Mouse (Mus musculus) thymus, postnatal 4 days (tissue): ENCODE data around the gene Ddx59.
A peak's percentile ranks its signal among the peaks of the same experiment; 100 is the strongest.

Experiments used
- DNase-seq: peaks from one replicate; pipeline ENCODE4 v3.0.0; 2021

The Ddx59 gene

DNA sequence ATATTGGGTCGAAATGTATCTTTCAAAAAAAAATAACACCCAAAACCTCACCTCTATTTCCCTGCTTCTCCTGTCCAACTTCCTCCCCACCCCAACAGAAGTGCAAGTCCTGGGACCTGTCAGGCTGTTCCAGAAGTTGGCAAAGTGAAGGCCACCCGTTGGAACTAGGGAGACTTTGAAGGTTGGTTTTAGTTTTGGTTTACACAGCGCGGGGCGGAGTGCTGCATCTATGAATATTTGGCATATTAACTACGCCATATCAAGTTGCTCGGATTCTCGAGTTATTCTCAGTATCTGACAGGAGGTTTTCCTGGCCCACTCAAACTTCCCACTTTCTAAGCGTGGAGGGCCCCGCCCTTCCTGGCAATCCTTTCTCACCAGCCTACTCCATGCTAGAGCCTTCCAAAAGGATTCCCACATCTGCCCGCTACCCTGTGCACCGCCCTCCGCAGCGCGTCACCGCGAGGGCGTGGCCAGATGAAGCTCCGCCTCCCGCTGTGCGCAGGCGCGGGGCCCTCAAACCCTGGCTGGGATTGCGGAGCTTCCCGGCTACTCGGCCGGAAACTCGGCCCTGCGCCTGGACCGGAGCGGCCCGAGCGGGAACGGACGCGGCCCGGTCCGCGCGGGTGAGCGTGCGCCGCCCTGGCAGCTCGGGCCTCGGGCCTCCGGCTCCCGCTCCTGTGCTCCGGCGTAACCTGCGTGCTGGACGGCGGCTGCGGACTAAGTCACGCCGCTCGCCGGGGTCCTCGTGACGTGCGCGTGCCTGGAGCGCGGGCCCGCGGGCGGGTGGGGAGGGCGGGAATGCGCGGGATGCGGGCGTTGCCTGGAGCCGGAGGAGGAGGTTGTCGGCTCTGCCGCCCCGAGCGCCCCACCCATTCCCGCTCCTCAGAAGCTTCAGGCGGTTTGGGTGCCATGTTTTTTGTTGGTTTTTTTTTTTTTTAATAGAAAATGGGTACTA lies at the start of gene Ddx59:
Ddx59 (plus strand) TSS at position 474 of the 958 bp plus-strand sequence.
- DNase-seq: peak; percentile 98

GRCm38 (mm10) chr1:136365986-136366385 lies 49.1 kb upstream of the Ddx59 start:
- DNase-seq: no peak

GRCm38 (mm10) chr1:136379261-136379660 lies 35.8 kb upstream of the Ddx59 start:
- DNase-seq: no peak

GRCm38 (mm10) chr1:136380161-136380560 lies 34.9 kb upstream of the Ddx59 start:
- no peak for DNase-seq

- no peak for DNase-seq
Measured at GRCm38 (mm10) chr1:136380606-136381005, 34.5 kb upstream of the Ddx59 start.

DNA sequence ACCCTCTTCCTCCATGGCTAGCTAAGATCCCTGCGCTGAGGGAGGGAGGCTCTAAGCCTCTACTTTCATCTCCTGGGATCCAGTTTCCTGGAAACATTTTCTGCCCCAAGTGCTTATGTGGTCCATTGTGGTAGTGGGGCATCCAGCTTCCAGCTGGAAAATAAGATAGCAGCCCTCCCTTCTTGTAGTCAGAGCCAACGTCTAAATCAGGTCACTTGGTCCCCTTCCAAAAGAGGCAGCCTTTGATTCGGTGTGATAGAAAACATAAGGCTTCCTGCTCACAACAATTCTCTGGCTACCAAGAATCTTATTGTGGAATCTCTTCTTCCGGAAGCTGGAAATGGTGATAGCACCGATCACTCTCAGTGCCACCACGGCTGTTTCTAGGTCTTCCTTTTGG lies 33.9 kb upstream of the Ddx59 start:
- DNase-seq: no peak

- no peak for DNase-seq
Measured at GRCm38 (mm10) chr1:136381583-136381982, 33.5 kb upstream of the Ddx59 start.

GRCm38 (mm10) chr1:136386914-136387313 lies 28.2 kb upstream of the Ddx59 start:
- DNase-seq: no peak

GRCm38 (mm10) chr1:136394506-136394905 lies 20.6 kb upstream of the Ddx59 start:
- peak; percentile 52 for DNase-seq

DNA sequence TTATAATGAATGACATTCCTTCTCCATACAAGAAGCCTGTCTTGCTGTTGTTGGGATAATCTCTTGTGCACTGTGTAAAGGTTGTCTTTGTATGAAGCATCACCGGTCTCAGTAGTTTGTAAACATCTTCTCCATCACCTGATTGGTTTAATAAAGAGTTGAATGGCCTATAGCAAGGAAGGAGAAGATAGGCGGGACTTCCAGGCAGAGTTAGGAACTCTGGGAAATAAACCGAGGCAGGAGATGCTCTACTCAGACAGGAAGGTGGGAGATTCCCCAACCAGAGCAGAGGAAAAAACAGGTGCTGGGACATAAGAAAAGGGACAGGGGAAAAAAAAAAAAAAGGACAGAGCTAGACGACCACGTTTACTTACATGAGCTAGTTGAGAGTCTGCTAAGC lies 20.0 kb upstream of the Ddx59 start:
- no peak for DNase-seq

- no peak for DNase-seq
Measured at GRCm38 (mm10) chr1:136401281-136401680, 13.8 kb upstream of the Ddx59 start.

GRCm38 (mm10) chr1:136409631-136410030 lies 5.4 kb upstream of the Ddx59 start:
- no peak for DNase-seq

GRCm38 (mm10) chr1:136415756-136416126 lies 670 bp downstream of the Ddx59 start:
- no peak for DNase-seq

DNA sequence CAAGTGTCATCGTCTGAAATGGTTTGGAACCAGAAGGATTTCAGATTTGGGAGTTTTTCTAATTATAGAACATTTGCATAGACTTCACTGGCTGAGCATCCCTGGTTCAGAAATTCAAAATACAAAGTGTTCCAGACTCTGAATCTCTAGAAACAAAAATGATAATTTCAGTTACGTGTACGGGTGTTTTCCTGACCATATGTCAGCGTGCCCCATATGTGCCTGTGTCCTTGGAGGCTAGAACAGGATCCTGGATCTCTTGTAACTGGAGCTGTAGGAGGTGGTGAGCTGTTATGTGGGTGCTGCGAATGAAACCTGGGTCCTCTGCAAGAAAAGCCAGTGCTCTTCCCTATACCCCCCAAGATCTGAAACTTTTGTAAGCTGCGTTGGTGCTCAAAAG lies 3.3 kb downstream of the Ddx59 start:
- no peak for DNase-seq

DNA sequence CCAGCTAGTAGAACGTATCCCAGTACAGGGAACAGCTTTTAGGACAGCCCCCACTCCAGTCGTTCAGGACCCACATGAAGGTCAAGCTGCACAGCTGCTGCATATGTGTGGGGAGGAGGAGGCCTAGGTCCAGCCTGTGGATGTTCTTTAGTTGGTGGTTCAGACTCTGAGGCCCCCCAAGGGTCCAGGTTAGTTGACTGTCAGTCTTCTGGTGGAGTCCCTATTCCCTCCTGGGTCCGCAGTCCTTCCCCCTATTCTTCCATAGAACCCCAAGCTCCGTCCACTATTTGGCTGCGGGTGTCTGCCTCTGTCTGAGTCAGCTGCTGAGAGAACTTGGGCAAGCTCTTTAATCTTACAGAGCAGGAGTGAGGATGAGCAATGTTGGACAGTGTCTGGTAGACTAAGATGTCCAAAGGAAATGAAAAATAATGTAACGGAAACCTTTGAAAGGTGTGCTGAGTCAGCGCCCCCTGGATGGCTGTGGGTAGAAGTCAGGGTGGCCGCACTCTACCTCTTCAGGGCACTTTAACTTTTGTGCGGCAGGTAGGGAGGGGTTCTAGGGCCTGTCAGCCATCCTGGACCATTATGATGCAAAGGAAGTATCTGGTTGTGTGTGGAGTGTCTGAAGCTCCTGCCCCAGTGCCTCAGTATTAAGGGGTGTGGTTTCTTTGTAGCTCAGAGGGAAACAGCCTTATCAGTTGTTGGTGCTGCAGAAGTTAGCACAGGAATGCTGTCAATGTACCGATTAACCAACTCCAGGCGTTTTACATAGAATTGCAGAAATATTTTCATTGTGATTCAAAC lies 12.3 kb downstream of the Ddx59 start:
- DNase-seq: peak; percentile 20

DNA sequence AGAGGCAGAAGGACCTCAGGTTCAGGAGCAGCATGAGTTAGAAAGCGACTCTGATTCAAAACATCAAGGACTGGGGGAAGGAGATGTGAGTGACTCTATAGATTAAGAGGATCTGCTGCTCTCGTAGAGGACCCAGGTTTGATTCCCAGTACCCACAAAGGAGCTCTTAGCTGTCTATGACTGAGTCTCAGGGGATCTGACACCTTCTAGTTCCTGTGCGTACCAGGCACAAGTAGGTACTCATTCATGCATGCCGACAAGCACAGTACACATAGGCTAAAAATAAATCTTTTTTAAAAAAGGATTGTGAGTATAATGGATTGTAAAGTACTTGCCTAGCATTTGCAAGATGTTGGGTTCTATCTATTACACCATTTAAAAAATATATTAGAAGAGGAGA lies 13.9 kb downstream of the Ddx59 start:
- no peak for DNase-seq

DNA sequence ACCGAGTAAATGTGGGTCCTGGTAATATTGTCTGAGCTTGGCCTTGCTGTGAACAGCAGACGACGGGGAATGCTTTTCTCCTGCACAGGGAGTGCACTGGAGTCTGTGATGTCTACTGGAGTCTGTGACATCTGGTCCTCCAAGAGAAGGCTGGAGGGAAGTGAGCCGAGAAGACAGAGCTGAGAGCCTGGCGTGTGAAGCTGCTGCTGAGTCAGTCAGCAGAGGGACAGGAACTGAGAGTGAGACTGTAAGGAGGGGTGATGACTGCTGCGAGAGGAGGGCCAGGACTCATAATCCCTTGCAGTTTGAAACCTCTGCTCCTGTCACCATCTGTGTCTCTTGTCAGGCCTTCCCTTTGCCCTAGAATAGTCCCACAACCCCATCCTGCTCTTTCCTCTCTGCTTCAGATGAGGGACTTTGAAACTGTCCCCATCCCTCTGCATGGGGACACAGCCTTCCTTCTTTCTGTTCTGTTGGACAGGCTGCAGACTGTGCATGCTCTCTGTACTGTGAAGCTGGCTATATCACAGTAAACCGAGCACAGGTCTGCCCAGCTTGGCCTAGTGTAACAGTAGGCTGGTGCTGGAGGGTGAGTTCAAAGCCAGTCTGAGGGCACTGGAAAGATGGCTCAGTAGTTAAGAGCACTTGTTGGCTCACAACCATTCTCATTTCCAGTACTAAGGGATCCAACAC lies 15.2 kb downstream of the Ddx59 start:
- DNase-seq: no peak

- no peak for DNase-seq
Measured at GRCm38 (mm10) chr1:136440741-136441140, 25.7 kb downstream of the Ddx59 start.

DNA sequence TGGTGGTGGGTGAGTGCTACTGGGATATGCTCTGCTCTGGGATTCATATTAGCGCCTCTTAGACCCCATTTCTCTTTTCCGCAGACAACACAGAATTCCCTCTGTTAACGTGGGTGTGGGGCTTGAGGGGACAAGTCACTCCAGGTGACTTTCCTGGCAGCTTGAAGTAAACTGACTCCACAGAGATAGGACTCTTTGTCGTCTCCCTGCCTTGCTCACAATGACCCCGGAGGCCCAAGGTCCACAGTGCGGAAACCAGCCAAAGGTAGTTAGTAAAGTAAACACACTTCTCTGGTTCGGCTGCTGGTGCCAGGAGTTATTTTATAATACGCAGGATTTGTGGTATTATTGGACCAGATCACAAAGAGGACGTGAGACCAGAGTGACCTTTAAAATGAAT lies 27.7 kb downstream of the Ddx59 start:
- no peak for DNase-seq

DNA sequence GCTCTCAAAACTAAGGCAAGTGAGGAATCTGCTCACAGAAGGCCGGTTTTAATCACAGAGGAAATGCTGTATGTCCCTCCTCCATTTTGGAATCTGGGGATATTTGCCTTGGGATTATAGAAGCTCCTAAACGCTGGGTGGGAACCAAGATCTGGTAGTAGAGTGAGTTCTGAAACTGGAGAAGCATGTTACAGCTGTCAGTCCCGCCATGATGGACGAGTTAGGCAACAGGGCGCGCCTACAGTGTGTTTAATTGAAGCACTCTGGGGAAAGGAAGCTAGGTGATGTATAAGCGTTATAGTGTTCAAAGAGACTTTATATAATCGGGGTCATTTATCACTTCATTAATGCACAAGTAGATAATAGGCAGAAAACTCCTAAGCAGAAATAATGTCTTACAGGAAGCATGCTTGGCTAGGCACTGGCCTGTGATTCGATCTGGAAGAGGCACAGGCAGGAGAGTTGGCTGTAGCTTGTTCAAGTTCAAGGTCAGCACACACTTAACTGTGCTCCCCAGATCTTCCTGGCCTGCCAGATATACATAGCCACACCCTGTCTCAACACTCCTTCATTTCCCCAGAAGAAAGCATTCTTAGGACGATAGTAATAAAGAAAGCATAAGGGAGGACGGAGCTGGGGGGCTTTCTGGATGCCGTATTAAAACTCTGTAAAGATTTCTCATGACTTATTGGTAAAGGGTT lies 29.6 kb downstream of the Ddx59 start:
- no peak for DNase-seq

GRCm38 (mm10) chr1:136446933-136447332 lies 31.9 kb downstream of the Ddx59 start:
- DNase-seq: no peak

GRCm38 (mm10) chr1:136447338-136447737 lies 32.3 kb downstream of the Ddx59 start:
- DNase-seq: no peak

GRCm38 (mm10) chr1:136449541-136449940 lies 34.5 kb downstream of the Ddx59 start:
- DNase-seq: no peak
